Mouse (Mus musculus) stomach, embryonic 15.5 days (tissue): ENCODE measurements around the gene Syde1. TPM values are rescaled to one million over a fixed set of nuclear protein-coding genes. Genes with fewer than 3 reads are reported as not detected.

Experiments used
- ATAC-seq: fragments of 200-750 bp; cut with Nextera tagmentation; 2 replicates; pipeline ENCODE4 v1.8.0; 2017; ENCODE audit warnings: low read depth, moderate number of reproducible peaks, moderate TSS enrichment; ENCODE audit not compliant: insufficient read depth, low FRiP score
- H3K27ac ChIP-seq: fragments of 300-500 bp; sonication (generic); 2 replicates; pipeline ENCODE4 v1.5.1; 2015; ENCODE audit warnings: mild to moderate bottlenecking, inconsistent platforms
- H3K27me3 ChIP-seq: fragments of 300-500 bp; sonication (generic); replicated peaks from 2 replicates; pipeline ENCODE4 v1.6.1; 2015; ENCODE audit warnings: inconsistent platforms
- H3K36me3 ChIP-seq: fragments of 300-500 bp; sonication (generic); 2 replicates; pipeline ENCODE4 v1.6.1; 2015; ENCODE audit warnings: inconsistent platforms
- H3K4me1 ChIP-seq: fragments of 300-500 bp; sonication (generic); 2 replicates; pipeline ENCODE4 v1.6.1; 2015; ENCODE audit warnings: inconsistent platforms
- H3K4me2 ChIP-seq: fragments of 300-500 bp; sonication (generic); 2 replicates; pipeline ENCODE4 v1.6.1; 2015; ENCODE audit warnings: mild to moderate bottlenecking, inconsistent platforms
- H3K4me3 ChIP-seq: fragments of 300-500 bp; sonication (generic); replicated peaks from 2 replicates; pipeline ENCODE4 v1.5.1; 2015; ENCODE audit warnings: inconsistent platforms
- H3K9ac ChIP-seq: fragments of 300-500 bp; sonication (generic); 2 replicates; pipeline ENCODE4 v1.6.1; 2015; ENCODE audit warnings: inconsistent platforms
- H3K9me3 ChIP-seq: fragments of 300-500 bp; sonication (generic); 2 replicates; pipeline ENCODE4 v1.6.1; 2016; ENCODE audit warnings: inconsistent platforms
- WGBS: fragments of 180-500 bp; shearing (Covaris S2); methylation state at CpG from one replicate; pipeline ENCODE4 v1.1.7; 2015; 5-methylcytosine and 5-hydroxymethylcytosine counted together
- polyA plus RNA-seq: library from polyadenylated mRNA; unstranded; fragments of >200 nt; fragmentation: Nextera tagmentation; extraction: Ambion mirVana; gene quantifications from 2 replicates; pipeline ENCODE4 v1.2.1, GENCODE M21; 2015

Syde1 gene
- polyA plus RNA-seq, 1 experiment from 2014 or later, result 13.2 TPM

GRCm38 (mm10) chr10:78575105-78575632 is 16.6 kb downstream of the Syde1 start:
- no peaks in the 10 kb centered on the region for H3K9me3 ChIP-seq
- H3K4me1 ChIP-seq, result peaks cover 9% of the 10 kb centered on the region
- peak overlapping the region; percentile 79 for H3K4me2 ChIP-seq
- H3K27me3 ChIP-seq, result no peaks in the 10 kb centered on the region
- peak overlapping the region; percentile 26 for H3K9ac ChIP-seq
- peak overlapping the region; percentile 61 for H3K4me3 ChIP-seq
- ATAC-seq, result peak; percentile 19
- 8% methylated on average over 13 of the region's 13 CpGs for WGBS
- H3K36me3 ChIP-seq, result 0 out of 2 replicates have a peak, but pooled peaks cover 13% of the 10 kb centered on the region
- peak overlapping the region; percentile 97 for H3K27ac ChIP-seq

- H3K27ac ChIP-seq, result peak within 1 kb of the TSS; percentile 97
- H3K36me3 ChIP-seq, result 0 out of 2 replicates have a peak, but pooled peaks cover 7% of the 10 kb centered on the region
- peak; percentile 87 for ATAC-seq
- peak within 1 kb of the TSS; percentile 61 for H3K4me3 ChIP-seq
- H3K4me1 ChIP-seq, result peaks cover 9% of the 10 kb centered on the region
- H3K27me3 ChIP-seq, result no peaks in the 10 kb centered on the region
- WGBS, result under 1% methylated on average over 51 of the region's 51 CpGs
- peak within 1 kb of the TSS; percentile 79 for H3K4me2 ChIP-seq
- no peaks in the 10 kb centered on the region for H3K9me3 ChIP-seq
- peak within 1 kb of the TSS; percentile 26 for H3K9ac ChIP-seq
These were observed 17.3 kb downstream of the Syde1 start, which contains the start of gene Ilvbl for GRCm38 (mm10) chr10:78574250-78575104. TSS of gene Ilvbl (plus strand) at chr10:78574346.

GRCm38 (mm10) chr10:78573226-78573625 is 18.5 kb downstream of the Syde1 start:
- ATAC-seq, result no peak
- 63% methylated on average over 3 of the region's 3 CpGs for WGBS
- H3K36me3 ChIP-seq, result no peaks in the 10 kb centered on the region

GRCm38 (mm10) chr10:78570897-78571296 is 20.9 kb downstream of the Syde1 start:
- H3K4me1 ChIP-seq, result peaks cover 9% of the 10 kb centered on the region
- no peaks in the 10 kb centered on the region for H3K36me3 ChIP-seq
- no peak for ATAC-seq
- WGBS, result 62% methylated on average over 2 of the region's 2 CpGs
- H3K27me3 ChIP-seq, result no peaks in the 10 kb centered on the region
- H3K27ac ChIP-seq, result no peak overlapping the region
- no peaks in the 10 kb centered on the region for H3K9me3 ChIP-seq
- no peak overlapping the region for H3K4me3 ChIP-seq
- no peak overlapping the region for H3K9ac ChIP-seq
- no peak overlapping the region for H3K4me2 ChIP-seq

More at GRCm38 (mm10) chr10:78573226-78573625, 18.5 kb downstream of the Syde1 start:
- Histone ChIP-seq H3K9ac (no peak overlapping the region), H3K4me2 (no peak overlapping the region), H3K9me3 (no peaks in the 10 kb centered on the region), H3K27me3 (no peaks in the 10 kb centered on the region), H3K4me3 (no peak overlapping the region), H3K27ac (no peak overlapping the region), H3K4me1 (peaks cover 9% of the 10 kb centered on the region)

- Histone ChIP-seq H3K9ac (no peak overlapping the region), H3K36me3 (no peaks in the 10 kb centered on the region), H3K4me3 (no peak overlapping the region), H3K9me3 (no peaks in the 10 kb centered on the region), H3K4me2 (no peak overlapping the region), H3K27ac (no peak overlapping the region), H3K27me3 (no peaks in the 10 kb centered on the region), H3K4me1 (peaks cover 4% of the 10 kb centered on the region; the same call in 1 of the 2 replicates)
- ATAC-seq, result no peak
- 65% methylated on average over 6 of the region's 6 CpGs for WGBS
These were observed 21.3 kb downstream of the Syde1 start for GRCm38 (mm10) chr10:78570416-78570815.

GRCm38 (mm10) chr10:78569686-78570085 is 22.1 kb downstream of the Syde1 start:
- Histone ChIP-seq H3K36me3 (no peaks in the 10 kb centered on the region), H3K4me3 (no peak overlapping the region), H3K4me1 (no peaks in the 10 kb centered on the region), H3K9me3 (no peaks in the 10 kb centered on the region), H3K27ac (no peak overlapping the region), H3K27me3 (no peaks in the 10 kb centered on the region), H3K4me2 (no peak overlapping the region), H3K9ac (no peak overlapping the region)
- ATAC-seq, result no peak
- WGBS, result 49% methylated on average over 3 of the region's 3 CpGs

GRCm38 (mm10) chr10:78569191-78569590 is 22.6 kb downstream of the Syde1 start:
- no peaks in the 10 kb centered on the region for H3K36me3 ChIP-seq
- no peaks in the 10 kb centered on the region for H3K27me3 ChIP-seq
- H3K4me3 ChIP-seq, result no peak overlapping the region
- H3K27ac ChIP-seq, result no peak overlapping the region
- H3K9ac ChIP-seq, result no peak overlapping the region
- no peaks in the 10 kb centered on the region for H3K4me1 ChIP-seq
- ATAC-seq, result no peak
- H3K9me3 ChIP-seq, result no peaks in the 10 kb centered on the region
- H3K4me2 ChIP-seq, result no peak overlapping the region
- WGBS, result 77% methylated on average over 3 of the region's 3 CpGs

- ATAC-seq, result no peak
- WGBS, result 66% methylated on average over 1 of the region's 1 CpGs
These were observed 26.7 kb downstream of the Syde1 start for GRCm38 (mm10) chr10:78565070-78565469.

GRCm38 (mm10) chr10:78540943-78541342 is 50.8 kb downstream of the Syde1 start:
- no peak overlapping the region for H3K4me3 ChIP-seq
- no peak overlapping the region for H3K9ac ChIP-seq
- no peaks in the 10 kb centered on the region for H3K36me3 ChIP-seq
- H3K27me3 ChIP-seq, result no peaks in the 10 kb centered on the region
- no peak overlapping the region for H3K27ac ChIP-seq
- WGBS, result 61% methylated on average over 2 of the region's 2 CpGs
- no peaks in the 10 kb centered on the region for H3K9me3 ChIP-seq
- no peak for ATAC-seq
- no peaks in the 10 kb centered on the region for H3K4me1 ChIP-seq
- no peak overlapping the region for H3K4me2 ChIP-seq

More at GRCm38 (mm10) chr10:78565070-78565469, 26.7 kb downstream of the Syde1 start:
- Histone ChIP-seq H3K4me1 (no peaks in the 10 kb centered on the region), H3K27ac (no peak overlapping the region), H3K9me3 (no peaks in the 10 kb centered on the region), H3K4me3 (no peak overlapping the region), H3K9ac (no peak overlapping the region), H3K27me3 (no peaks in the 10 kb centered on the region), H3K36me3 (no peaks in the 10 kb centered on the region), H3K4me2 (no peak overlapping the region)

Other genes starting within 250 kb of the Syde1 start
- gene Agpat3, start 239.5 kb downstream of the Syde1 start, polyA plus RNA-seq, result 60.7 and 68.0 TPM in 2 replicates
- gene Rrp1, start 178.9 kb downstream of the Syde1 start, polyA plus RNA-seq, result 289 and 316 TPM in 2 replicates
- gene Cstb, start 166.3 kb downstream of the Syde1 start, polyA plus RNA-seq, result 348 and 423 TPM in 2 replicates
- 11.8 and 14.3 TPM in 2 replicates for gene Pdxk, start 127.0 kb downstream of the Syde1 start, polyA plus RNA-seq
- gene Olfr1358, start 74.5 kb downstream of the Syde1 start, polyA plus RNA-seq, result not detected in 2 replicates
- 52.8 and 55.7 TPM in 2 replicates for gene Ilvbl, start 17.6 kb downstream of the Syde1 start, polyA plus RNA-seq
- not detected in 2 replicates for gene Olfr1357, start 26.1 kb upstream of the Syde1 start, polyA plus RNA-seq
- gene Casp14, start 126.3 kb upstream of the Syde1 start, polyA plus RNA-seq, result 0.54 and 0.77 TPM in 2 replicates
- not detected in 2 replicates for gene Ccdc105, start 161.1 kb upstream of the Syde1 start, polyA plus RNA-seq
- gene Slc1a6, start 188.5 kb upstream of the Syde1 start, polyA plus RNA-seq, result 0.94 and 0.98 TPM in 2 replicates